Mouse (Mus musculus): Measurements from ENCODE around the gene Gosr2. TPM values are rescaled to one million over a fixed set of nuclear protein-coding genes. Genes with fewer than 3 reads are reported as not detected.

Gosr2 gene
- total and polyA plus RNA-seq, 3 experiments, result 33.2 to 49.7 (median 37.8) TPM

GRCm38 (mm10) chr11:103732306-103732705 is 34.6 kb upstream of the Gosr2 start:
- no peak overlapping the region for H3K4me3 ChIP-seq
- WGBS, result 81% methylated on average over 7 of the region's 7 CpGs
- H3K79me2 ChIP-seq (replicated peaks; ENCODE audit: control insufficient read depth, insufficient read depth, low read length), result no peaks in the 10 kb centered on the region
- H3K36me3 ChIP-seq (ENCODE audit: control insufficient read depth, insufficient read depth, low read length), result no peaks in the 10 kb centered on the region
- no peak overlapping the region for H3K9ac ChIP-seq (ENCODE audit: low read depth, low read length)
- DNase-seq, result no peak
- H3K4me1 ChIP-seq (ENCODE audit: control insufficient read depth, insufficient read depth, low read length), result no peaks in the 10 kb centered on the region
- H3K27me3 ChIP-seq (ENCODE audit: control insufficient read depth, insufficient read depth, low read length), result no peaks in the 10 kb centered on the region
- TF ChIP-seq EP300 (IDR thresholded peaks at IDR 0.05; ENCODE audit: insufficient read depth, low read depth, low read length), result no peak
- TF ChIP-seq CTCF (IDR thresholded peaks at IDR 0.05), result no peak
- TF ChIP-seq POLR2A (IDR thresholded peaks at IDR 0.05; ENCODE audit: insufficient read depth, low read depth, low read length), result no peak
- intact Hi-C loops (cut with DNase I), result no loop called here
- H3K27ac ChIP-seq, result no peak overlapping the region

- Histone ChIP-seq H3K27me3 (ENCODE audit: control insufficient read depth, insufficient read depth, low read length) (no peaks in the 10 kb centered on the region), H3K36me3 (ENCODE audit: control insufficient read depth, insufficient read depth, low read length) (no peaks in the 10 kb centered on the region), H3K79me2 (replicated peaks; ENCODE audit: control insufficient read depth, insufficient read depth, low read length) (no peaks in the 10 kb centered on the region), H3K4me1 (ENCODE audit: control insufficient read depth, insufficient read depth, low read length) (peaks cover 1% of the 10 kb centered on the region; the same call in 1 of the 2 replicates), H3K27ac (no peak overlapping the region), H3K4me3 (no peak overlapping the region), H3K9ac (ENCODE audit: low read depth, low read length) (no peak overlapping the region)
- no peak for DNase-seq
- TF ChIP-seq POLR2A (IDR thresholded peaks at IDR 0.05; ENCODE audit: insufficient read depth, low read depth, low read length) (no peak), EP300 (IDR thresholded peaks at IDR 0.05; ENCODE audit: insufficient read depth, low read depth, low read length) (no peak)
- WGBS, result 62% methylated on average over 9 of the region's 9 CpGs
- intact Hi-C loops (cut with DNase I), result no loop called here
Measured at GRCm38 (mm10) chr11:103731594-103731993, 33.9 kb upstream of the Gosr2 start.

- H3K79me2 ChIP-seq (replicated peaks; ENCODE audit: control insufficient read depth, insufficient read depth, low read length), result no peaks in the 10 kb centered on the region
- no peaks in the 10 kb centered on the region for H3K36me3 ChIP-seq (ENCODE audit: control insufficient read depth, insufficient read depth, low read length)
- WGBS, result 54% methylated on average over 9 of the region's 9 CpGs
- peaks cover 1% of the 10 kb centered on the region; the same call in 1 of the 2 replicates for H3K4me1 ChIP-seq (ENCODE audit: control insufficient read depth, insufficient read depth, low read length)
- no peaks in the 10 kb centered on the region for H3K27me3 ChIP-seq (ENCODE audit: control insufficient read depth, insufficient read depth, low read length)
- H3K27ac ChIP-seq, result no peak overlapping the region
- no peak overlapping the region for H3K9ac ChIP-seq (ENCODE audit: low read depth, low read length)
- H3K4me3 ChIP-seq, result no peak overlapping the region
- DNase-seq, result peak in 1 of 2 experiments; percentile 10
- TF ChIP-seq CTCF (IDR thresholded peaks at IDR 0.05) (no peak), POLR2A (IDR thresholded peaks at IDR 0.05; ENCODE audit: insufficient read depth, low read depth, low read length) (no peak)
- intact Hi-C loops (cut with DNase I), result no loop called here
Measured at GRCm38 (mm10) chr11:103729282-103729985, 31.7 kb upstream of the Gosr2 start.

- intact Hi-C loops (cut with DNase I), result loop anchor here (5.0 kb wide), 1 partner anchor 47 kb away; no protein-coding TSS in a partner anchor
- Histone ChIP-seq H3K27me3 (ENCODE audit: control insufficient read depth, insufficient read depth, low read length) (no peaks in the 10 kb centered on the region), H3K4me3 (no peak overlapping the region), H3K9ac (ENCODE audit: low read depth, low read length) (no peak overlapping the region), H3K27ac (no peak overlapping the region), H3K79me2 (replicated peaks; ENCODE audit: control insufficient read depth, insufficient read depth, low read length) (no peaks in the 10 kb centered on the region), H3K36me3 (ENCODE audit: control insufficient read depth, insufficient read depth, low read length) (no peaks in the 10 kb centered on the region), H3K4me1 (ENCODE audit: control insufficient read depth, insufficient read depth, low read length) (peaks cover 1% of the 10 kb centered on the region; the same call in 1 of the 2 replicates)
- DNase-seq, result no peak
- 73% methylated on average over 11 of the region's 11 CpGs for WGBS
- no peak for TF ChIP-seq POLR2A (IDR thresholded peaks at IDR 0.05; ENCODE audit: insufficient read depth, low read depth, low read length)
- TF ChIP-seq CTCF (IDR thresholded peaks at IDR 0.05), result no peak
- no peak for TF ChIP-seq EP300 (IDR thresholded peaks at IDR 0.05; ENCODE audit: insufficient read depth, low read depth, low read length)
Measured at GRCm38 (mm10) chr11:103724331-103724771, 26.7 kb upstream of the Gosr2 start.

GRCm38 (mm10) chr11:103722040-103722481 is 24.4 kb upstream of the Gosr2 start:
- TF ChIP-seq POLR2A (IDR thresholded peaks at IDR 0.05; ENCODE audit: insufficient read depth, low read depth, low read length), result no peak
- TF ChIP-seq EP300 (IDR thresholded peaks at IDR 0.05; ENCODE audit: insufficient read depth, low read depth, low read length), result no peak
- TF ChIP-seq CTCF (IDR thresholded peaks at IDR 0.05), result no peak
- intact Hi-C loops (cut with DNase I), result loop anchor here (5.0 kb wide), 1 partner anchor 45 kb away; no protein-coding TSS in a partner anchor
- no peaks in the 10 kb centered on the region for H3K36me3 ChIP-seq (ENCODE audit: control insufficient read depth, insufficient read depth, low read length)
- no peak for DNase-seq
- H3K27me3 ChIP-seq (ENCODE audit: control insufficient read depth, insufficient read depth, low read length), result no peaks in the 10 kb centered on the region
- H3K79me2 ChIP-seq (replicated peaks; ENCODE audit: control insufficient read depth, insufficient read depth, low read length), result no peaks in the 10 kb centered on the region
- H3K4me1 ChIP-seq (ENCODE audit: control insufficient read depth, insufficient read depth, low read length), result peaks cover under 1% of the 10 kb centered on the region; the same call in 1 of the 2 replicates
- WGBS, result 19% methylated on average over 9 of the region's 9 CpGs
- H3K27ac ChIP-seq, result no peak overlapping the region
- no peak overlapping the region for H3K4me3 ChIP-seq
- H3K9ac ChIP-seq (ENCODE audit: low read depth, low read length), result no peak overlapping the region

- H3K79me2 ChIP-seq (replicated peaks; ENCODE audit: control insufficient read depth, insufficient read depth, low read length), result no peaks in the 10 kb centered on the region
- peak; percentile 73 for TF ChIP-seq CTCF (IDR thresholded peaks at IDR 0.05)
- TF ChIP-seq POLR2A (IDR thresholded peaks at IDR 0.05; ENCODE audit: insufficient read depth, low read depth, low read length), result no peak
- 31% methylated on average over 15 of the region's 15 CpGs for WGBS
- no peaks in the 10 kb centered on the region for H3K4me1 ChIP-seq (ENCODE audit: control insufficient read depth, insufficient read depth, low read length)
- H3K4me3 ChIP-seq, result no peak overlapping the region
- no peak overlapping the region for H3K27ac ChIP-seq
- intact Hi-C loops (cut with DNase I), result loop anchor here (5.0 kb wide), 1 partner anchor 44 kb away; no protein-coding TSS in a partner anchor
- no peaks in the 10 kb centered on the region for H3K27me3 ChIP-seq (ENCODE audit: control insufficient read depth, insufficient read depth, low read length)
- no peaks in the 10 kb centered on the region for H3K36me3 ChIP-seq (ENCODE audit: control insufficient read depth, insufficient read depth, low read length)
- no peak overlapping the region for H3K9ac ChIP-seq (ENCODE audit: low read depth, low read length)
- DNase-seq, result peak in 1 of 2 experiments; percentile 9
Measured at GRCm38 (mm10) chr11:103721468-103722039, 23.9 kb upstream of the Gosr2 start.
